Mouse (Mus musculus) gastrocnemius, postnatal 10 days (tissue): ENCODE results near the gene Arl6ip5. TPM values are rescaled to one million over a fixed set of nuclear protein-coding genes. Genes with fewer than 3 reads are reported as not detected.

Source experiments
- DNase-seq: peaks from one replicate; pipeline ENCODE4 v3.0.0; 2021; ENCODE audit warnings: mixed read lengths
- long read RNA-seq, 2 experiments: library from polyadenylated mRNA; stranded (forward); transcript quantifications; one replicate each; pipeline ENCODE4 v2.0.0; 2021
- total RNA-seq, 2 experiments: library from RNA; stranded (reverse); gene quantifications; 2 replicates each; pipeline ENCODE4 v1.2.3; 2021

The Arl6ip5 gene
- 100 to 1,000 TPM; 238 to 249 TPM for total RNA-seq
- long read RNA-seq, experiment 1, transcript Arl6ip5-201 (3 exons, 1,442 nt) = major isoform, 169 of 172 reads
- long read RNA-seq, experiment 1, partial matches to known transcripts = 2 of 172 reads
- long read RNA-seq, experiment 1, other reads (novel, unspliced or antisense) = 1 of 172 reads
- long read RNA-seq, experiment 2, transcript Arl6ip5-201 (3 exons, 1,442 nt) = major isoform, 157 of 167 reads
- long read RNA-seq, experiment 2, partial matches to known transcripts = 9 of 167 reads
- long read RNA-seq, experiment 2, other reads (novel, unspliced or antisense) = 1 of 167 reads

DNA sequence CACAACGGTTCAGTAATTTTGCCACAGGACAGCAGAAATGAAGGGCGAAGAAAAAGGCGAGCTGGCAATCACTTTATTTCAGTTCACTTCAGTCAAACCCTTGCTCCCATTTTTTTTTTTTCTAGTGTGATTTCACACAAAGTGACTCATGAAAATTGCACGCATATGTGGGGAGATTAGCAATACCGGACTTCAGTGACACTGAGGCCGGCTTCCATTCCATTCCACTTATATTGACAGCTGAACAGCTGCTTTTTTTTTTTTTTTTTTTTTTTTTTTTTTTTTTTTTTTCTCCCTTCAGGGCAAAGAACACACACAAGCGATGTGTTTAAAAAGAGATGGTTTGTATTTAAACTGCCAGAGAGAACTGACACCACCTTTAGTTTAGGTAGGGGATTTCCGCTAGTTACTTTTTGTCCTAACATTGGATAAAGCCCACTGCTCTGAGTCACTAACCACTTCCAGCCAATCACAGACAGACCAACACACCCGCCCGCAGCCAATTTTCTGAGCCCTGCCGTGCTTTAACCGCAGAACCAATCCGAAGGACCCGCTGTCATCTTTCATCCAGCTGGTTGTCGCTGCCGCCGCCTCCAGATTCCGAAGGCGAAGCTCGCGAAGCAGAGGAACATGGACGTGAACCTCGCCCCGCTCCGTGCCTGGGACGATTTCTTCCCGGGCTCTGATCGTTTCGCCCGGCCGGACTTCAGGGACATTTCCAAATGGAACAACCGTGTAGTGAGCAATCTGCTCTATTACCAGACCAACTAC lies at the start of gene Arl6ip5:
Gene Arl6ip5 (plus strand): TSS at position 499 of the 771 bp plus-strand sequence.
- peak; percentile 83 for DNase-seq

DNA sequence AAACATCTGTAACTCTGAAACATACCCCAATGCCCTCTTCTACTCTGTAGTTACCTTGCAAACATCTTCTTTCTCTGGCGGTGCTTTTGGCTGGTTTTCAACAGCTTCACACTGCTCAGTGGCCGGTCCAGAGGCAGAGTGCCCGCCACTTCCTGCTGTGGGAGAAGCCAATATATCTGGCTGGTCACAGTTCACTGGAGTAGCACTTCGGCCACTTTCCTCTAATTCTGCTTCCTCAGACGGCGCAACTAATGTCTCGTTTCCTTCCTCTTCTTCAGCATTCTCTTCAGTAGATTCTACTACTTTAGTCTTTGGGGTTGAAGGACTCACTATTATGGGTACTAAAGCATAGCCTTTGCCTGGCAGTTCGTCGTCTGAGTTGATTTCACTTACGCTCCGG lies 34.8 kb upstream of the Arl6ip5 start:
- no peak for DNase-seq

DNA sequence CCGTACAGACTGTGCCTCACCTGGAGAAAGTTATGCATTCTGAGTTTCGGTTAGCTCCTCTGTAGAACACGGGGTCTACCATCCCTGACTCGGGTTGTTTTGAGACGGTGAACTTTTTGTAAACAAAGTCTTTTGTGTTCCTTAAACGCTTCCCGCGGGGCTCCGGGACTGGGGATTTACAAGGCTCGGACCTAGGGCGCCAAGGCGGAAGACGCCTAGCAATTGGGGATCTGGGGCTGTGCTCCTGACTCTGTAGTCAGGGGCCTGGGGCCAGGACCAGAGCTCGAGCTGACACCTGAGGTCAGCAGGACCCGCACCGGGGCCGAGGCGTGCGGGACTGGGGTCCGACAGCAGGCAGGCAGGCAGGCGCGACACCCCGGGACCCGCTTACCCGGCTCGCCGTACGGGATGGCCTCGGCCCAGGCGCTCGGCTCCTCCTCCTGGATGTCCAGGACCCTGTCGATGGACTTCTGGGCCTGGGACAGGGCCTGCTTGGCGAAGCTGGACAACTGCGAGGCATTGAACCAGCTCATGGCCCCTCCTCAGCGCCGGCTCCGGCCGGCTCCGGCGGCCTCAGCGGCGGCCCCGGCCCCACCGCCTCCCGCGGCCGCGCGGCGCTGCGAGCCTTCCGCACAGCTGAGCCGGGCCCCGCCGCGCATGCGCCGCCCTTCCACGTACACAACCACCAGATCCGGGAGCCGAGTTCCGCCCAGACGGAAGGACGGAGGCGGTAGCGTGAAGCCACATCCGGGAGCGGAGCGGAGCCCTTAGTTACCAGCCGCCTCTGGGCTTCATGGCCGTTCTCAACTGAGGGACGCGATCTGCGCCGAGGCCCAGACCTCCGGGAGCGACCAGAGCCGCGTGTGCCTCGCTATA lies 31.8 kb upstream of the Arl6ip5 start, which contains the start of gene Tmf1:
Gene Tmf1 (minus strand): TSS at position 632 of the 876 bp plus-strand sequence.
- peak; percentile 94 for DNase-seq

DNA sequence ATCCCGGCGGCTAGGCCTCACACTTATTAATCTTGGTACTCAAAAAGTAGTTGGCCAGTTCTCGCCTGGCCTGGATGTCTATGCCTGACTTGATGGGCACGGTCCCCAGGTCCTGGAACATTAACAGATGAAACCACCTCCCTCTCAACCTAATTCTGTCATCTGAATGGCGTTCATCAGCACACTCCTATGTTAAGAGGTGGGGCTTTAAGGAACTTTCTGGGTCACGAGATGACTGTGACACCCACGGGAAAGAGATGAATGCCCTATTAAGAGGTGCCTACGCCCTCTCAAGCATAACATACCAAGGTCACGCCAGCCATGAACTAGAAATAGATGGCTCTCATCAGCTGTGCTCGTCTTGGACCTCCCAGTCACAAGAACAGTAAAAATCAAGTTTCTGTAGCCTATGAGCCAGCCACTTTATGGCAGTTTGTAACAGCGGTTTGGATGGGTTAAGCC lies 31.1 kb upstream of the Arl6ip5 start:
- DNase-seq = no peak

DNA sequence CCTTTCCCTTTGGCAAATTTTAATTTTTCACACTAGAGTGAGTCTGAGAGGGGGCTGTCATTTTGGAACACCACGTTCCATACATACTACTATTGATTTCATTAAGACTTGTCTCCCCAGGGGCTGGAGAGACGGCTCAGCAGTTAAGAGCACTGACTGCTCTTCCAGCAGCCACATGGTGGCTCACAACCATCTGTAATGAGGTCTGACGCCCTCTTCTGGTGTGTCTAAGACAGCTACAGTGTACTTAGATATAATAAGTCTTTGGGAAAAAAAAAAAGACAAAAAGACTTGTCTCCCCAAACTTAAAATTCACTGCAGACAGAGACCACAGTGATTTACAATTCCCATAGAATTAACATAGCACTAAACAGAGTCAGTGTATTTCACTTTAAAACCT lies 10.1 kb upstream of the Arl6ip5 start:
- no peak for DNase-seq

DNA sequence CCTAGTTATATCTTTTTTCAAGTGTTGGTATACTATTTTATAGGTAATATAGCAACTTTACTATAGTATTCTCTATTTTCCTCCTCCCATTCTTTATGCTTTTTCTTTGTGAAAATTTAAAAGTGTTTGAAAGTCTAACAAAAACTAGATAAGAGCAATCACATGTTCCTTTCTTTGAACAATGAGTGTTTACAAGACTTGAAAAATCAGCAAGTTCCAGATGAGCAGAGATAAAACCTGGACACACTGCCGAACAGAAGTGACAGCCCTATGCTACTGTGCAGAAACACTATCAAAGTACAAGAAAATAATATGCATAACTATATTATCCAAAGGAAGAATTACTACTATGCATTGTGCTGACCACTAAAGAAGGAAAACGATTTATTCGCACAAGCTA lies 8.0 kb upstream of the Arl6ip5 start:
- DNase-seq = no peak

DNA sequence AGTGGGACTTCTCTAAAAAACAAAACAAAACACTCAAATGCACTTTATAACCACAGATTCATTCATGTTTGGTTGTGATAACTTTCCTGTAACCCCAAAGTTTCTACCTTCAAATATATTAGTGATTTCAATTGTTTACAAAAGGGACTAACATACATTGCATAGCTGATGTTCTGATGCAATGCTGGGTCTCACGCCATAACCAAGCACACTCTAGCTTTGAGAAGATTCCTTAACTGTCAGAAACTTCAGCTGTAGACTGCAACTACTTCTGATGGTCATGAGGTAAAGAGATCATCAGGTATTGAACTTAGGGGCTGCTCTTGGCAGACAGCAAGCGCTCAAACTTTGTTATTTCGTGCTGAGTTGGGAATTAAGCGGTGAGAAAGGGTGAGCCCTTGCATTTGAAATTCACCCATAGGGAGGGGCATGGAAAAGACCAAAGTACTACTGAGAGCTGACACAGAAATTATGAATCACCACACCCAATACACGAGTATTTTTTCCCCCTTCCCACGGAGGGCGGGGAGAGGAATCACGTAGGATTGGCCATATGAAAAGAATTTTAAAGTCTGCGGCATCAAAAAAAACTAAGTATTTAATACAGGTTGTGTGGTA lies 6.1 kb upstream of the Arl6ip5 start:
- DNase-seq = no peak

DNA sequence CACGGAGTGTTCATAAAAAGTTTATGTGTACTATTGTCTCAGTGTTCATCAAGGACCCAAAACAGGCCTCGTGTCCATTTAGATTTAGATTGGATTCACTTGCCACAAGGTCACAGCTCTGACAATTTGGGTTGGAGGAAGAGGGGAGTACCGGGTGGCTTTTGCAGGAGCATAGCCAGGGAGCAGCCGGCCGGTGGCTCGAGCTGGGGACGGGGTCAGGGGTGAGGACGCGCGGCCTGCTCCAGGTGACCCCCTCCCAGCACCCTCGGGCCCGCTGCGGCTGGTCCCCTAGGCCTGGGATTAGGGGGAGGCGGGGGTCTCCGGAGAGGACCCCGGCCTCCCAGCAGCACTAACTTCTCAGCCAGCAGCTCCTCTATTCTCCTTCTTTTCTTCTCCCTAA lies 5.5 kb upstream of the Arl6ip5 start:
- DNase-seq = peak; percentile 26

DNA sequence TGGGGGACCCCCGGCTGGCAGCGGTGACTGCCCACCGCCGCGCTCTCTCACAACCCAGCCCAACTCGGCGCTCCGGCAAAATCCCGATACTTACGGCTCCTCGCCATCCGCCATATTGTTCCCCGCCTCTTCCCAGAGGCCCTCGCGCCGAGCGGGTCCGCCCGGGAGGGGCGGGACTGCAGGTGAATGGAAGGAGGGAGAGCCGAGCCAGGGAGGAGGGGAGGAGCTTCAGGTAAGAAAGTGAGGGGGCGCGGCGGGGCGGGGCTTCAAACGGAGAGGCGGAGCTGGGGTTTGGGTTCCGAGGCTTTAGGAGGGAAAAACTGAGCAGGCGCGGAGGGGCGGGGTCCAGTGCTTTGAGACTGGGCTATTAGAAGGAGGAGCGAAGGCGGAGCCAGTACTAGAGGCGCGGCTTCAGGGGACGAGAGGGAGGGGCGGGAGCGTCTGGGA lies 5.0 kb upstream of the Arl6ip5 start, which contains the start of gene Uba3:
Gene Uba3 (minus strand): TSS at position 209 of the 447 bp plus-strand sequence.
- DNase-seq = peak; percentile 100

DNA sequence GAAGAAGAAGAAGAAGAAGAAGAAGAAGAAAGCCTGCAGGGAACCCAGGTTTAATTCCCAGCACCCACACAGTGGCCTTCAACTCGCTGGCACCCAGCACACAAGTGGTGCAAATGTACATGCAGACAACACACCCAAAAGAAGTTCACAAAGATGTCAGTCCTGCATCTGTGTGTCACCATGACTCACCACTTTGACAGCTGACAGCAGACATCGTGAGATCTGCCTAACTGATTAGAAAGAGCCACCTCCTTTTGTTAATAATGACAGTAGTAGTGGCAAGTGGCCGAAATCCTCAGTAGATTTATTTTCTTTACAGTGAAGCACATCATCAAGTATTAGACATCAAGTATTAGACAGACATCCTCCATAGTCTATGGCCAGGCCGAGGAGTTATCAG lies 3.4 kb upstream of the Arl6ip5 start:
- no peak for DNase-seq

DNA sequence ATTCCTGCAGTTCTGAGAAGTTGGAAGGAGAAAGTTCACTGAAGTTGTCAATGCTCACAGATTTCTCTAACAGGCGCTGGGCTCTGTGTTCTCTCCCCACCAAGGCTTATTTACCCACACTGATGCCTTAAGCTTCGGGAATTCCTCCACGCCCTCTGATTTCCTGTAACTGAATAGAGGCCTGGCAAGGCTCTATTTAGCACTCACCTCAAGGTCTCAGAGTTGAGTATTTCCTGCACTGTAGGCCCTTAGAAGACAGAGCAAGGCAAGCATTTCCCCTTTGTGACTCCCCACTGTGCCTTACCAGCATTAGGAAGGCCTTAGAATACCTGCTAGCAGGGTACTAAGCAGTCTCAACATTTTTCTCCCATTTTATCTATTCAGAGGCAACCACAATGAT lies 2.1 kb upstream of the Arl6ip5 start:
- no peak for DNase-seq

DNA sequence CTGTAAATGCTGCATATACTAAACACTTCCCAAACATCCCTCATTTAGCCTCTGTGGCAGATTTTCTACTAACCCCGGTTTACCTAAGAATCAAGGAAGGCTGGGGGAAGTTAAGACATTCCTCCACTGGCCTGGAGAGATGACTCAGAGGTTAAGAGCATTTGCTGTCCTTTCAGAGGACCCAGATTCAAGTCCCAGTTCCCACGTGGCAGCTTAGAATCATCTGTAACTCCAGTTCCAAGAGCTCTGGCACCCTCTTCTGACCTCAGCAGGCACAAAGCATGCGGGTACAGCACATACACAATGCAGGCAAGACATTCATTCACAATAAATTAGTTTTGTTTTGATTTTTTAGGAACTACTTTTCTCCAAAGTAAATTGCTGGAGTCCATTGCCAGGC lies 1.3 kb upstream of the Arl6ip5 start:
- DNase-seq = no peak

DNA sequence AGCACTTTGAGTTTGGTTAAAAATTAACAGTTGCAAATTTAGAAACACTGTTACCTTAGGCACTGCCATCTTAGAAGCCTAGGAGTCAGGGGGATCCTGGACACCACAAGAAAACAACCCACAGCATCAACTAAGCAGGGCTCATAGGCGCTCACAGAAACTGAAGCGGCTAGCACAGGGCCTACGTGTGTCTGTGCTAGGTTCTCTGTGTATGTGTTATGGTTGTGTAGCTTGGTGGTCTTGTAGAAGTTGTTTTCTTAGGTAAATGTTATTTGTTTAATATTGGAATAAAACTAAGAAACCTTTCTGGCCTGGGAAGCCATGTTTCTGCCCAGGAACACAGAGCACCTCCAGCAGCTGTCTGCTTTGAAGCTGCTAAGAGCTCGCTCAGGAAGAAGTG lies 738 bp upstream of the Arl6ip5 start:
- no peak for DNase-seq

DNA sequence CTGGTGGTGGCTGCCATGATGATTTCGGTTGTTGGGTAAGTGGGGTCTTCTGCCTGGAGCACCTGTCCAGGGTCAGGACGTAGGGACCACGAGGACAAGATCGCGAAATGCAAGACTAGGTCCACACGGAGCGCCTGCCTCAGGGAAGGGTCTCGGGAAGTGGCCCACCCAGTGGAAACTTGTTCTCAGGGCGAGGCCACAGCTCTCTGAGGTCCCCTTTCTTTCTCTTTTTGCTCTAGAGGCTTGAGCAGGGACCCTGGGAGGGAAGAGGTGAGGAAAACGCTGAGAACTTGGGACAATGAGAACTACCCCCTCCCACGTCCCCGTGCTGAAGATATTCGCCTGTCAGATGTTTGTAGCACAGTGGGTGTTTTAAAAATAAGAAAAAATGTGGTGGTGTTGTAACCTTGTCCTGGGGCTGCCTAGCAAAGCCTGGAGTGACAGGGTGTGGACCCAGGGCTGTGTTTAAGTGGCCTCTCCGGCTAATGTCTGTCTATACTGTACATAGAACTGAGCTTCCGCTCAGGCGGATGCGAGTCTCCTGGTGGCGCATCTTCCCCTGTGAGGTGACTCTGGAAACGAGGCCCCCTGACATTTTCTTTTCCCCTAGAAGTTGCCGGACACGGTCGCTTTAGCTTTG lies 593 bp downstream of the Arl6ip5 start:
- no peak for DNase-seq

DNA sequence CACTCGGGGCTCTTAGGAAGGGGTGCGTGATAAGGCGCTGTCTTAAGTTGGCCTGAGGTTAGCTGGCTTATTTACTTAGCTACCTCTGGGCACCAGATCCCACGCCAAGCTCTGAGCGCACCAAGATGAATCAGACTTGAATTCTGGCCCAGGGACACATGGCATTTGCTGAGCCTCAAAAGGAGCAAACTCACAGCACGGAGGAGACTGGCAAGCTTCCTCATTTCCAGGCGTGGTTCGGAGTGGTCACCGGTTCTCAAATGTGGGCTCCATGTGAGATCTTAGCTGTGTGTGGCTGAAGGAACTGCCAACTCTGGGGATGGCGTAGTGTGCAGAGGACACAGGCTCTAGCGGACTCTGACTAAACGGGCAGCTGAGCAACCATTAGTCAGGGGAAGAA lies 1.5 kb downstream of the Arl6ip5 start:
- DNase-seq = peak; percentile 54

DNA sequence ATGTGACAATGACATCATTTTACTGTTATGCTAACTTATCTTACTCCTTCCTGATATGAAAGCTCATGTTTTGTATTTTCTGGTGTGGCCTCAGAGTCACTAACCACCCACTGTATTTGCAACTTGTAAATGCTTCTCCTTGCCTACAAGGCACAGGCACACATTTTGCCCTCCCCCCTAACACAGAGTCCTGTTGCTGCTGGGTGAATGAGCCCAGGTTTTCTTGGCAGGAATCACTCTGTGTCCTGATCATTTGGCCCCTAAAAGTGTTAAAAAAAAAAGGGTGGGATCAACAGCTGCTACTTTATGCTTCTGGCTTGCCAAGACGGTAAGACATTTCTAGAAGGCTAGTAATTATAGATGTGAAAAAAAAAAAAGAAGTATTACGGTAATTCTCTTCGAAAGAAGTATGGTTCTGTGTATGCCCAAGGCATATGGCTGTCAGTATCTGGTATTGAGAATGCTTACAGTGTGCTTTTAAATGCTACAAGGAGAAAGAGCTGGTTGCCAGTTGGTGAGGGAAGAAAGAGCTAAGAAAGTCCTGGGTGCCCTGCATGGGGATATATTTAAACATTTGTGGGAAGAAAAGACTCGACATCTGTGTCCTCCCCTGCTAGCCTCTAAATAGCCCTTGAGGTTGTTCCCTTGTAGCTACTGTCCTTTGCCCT lies 5.8 kb downstream of the Arl6ip5 start:
- DNase-seq = no peak

DNA sequence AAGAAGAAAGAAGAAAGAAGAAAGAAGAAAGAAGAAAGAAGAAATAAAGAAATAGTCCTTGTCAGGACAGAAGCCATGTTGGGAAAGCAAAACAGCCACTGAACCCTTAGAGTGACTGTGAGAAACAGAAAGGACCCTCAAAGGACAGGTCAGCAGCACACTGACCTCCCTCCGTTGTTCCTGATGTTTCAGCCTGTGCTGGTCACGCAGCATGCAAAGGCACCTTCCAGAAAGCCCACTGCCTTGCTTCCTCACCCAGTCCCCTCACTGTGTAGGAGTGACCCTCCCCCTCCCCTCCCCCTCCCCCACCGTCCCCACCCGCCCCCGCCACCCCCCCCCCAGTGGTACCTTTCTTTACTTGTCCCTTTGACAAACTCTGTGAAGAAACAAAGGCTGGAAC lies 10.2 kb downstream of the Arl6ip5 start:
- DNase-seq = no peak

DNA sequence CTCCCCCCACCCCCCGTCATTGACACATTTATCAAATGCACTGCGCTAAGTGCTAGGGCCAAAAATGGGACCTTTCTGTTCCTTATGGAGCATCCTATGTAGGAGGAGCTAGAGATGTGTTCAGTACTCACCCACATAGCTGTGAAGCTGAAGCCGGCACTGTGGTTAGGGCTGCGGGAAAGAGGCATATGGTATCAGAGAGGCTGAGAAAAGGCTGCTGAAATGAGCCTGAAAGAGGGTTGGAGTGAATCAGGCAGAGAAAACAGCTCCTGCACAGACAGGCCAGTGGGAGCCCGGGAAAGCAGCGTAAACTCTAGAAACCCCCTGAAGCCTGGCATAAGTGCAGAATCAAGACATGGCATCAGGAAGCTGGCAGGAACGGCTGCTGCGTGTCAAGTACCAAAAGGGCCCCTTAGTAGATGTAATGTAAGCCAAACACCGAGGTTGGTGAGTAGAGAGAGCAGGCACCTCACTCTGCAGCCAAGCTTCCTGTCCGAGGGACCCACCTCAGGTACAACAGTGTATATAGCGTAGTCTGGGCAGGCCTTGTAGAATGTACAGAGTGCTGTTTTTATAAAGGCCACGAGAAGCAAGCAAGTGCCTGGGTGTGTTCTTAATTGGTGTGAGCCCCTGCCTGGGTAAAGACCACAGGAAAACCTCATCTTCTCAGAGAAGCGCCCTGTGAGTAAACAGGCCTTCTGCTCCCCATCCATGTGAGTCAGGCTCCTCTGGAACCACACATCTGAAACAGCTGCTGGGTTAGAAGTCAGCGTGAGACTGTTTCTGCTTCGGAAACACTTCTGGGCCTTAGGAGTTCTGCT lies 10.9 kb downstream of the Arl6ip5 start:
- no peak for DNase-seq

DNA sequence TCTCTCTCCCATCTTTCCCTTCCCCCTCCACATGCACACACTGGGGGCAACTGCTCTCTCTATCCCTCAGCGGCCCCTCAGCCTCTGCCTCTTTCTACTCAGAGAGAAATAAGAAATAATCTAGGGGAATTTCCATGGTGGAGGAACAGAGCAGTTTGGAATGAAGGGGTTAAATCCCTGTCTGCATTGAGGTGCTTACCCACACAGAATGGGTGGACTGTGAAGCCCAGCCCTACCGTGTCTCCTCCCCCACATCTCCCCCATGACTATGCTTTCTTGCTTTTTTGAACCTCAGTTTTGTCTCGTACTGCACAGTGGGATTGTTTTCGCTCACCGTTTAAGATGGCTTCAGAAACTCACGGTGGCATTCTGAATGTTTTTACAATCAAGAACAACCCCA lies 11.8 kb downstream of the Arl6ip5 start:
- no peak for DNase-seq

DNA sequence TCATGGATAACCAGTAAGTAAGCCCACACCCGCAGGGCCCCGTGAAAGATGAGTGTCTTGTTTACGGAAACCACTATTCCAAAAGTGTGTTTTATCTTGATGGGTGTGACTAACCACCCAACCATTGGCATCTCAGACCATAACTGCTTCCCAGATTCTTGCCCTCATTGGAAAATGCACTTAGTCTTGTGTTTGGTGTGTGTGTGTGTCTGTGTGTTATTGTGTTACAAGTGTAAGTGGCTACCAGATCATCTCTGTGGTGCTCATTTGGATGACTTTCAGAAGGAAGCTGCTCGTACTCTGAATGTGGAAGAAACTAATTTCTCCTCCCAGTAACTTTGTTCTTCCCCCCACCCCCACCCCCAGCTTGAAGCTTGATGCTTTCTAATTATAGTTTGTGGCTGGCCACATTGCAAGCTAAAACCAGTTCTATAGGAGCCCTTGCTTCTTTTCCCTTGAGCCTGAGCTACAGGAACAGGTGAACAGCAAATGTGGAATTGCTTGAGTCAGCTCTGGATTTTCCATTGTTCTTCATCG lies 12.5 kb downstream of the Arl6ip5 start:
- no peak for DNase-seq
